Mouse (Mus musculus) olfactory bulb, adult 2 months (tissue): Measurements from ENCODE around the gene Sgpp1.

Experiments used
- CTCF ChIP-seq: fragments of 200-500 bp; IDR thresholded peaks from 2 replicates; pipeline ENCODE4 v1.5.1; 2012; ENCODE audit warnings: low read depth, mild to moderate bottlenecking, low read length, moderate library complexity; ENCODE audit not compliant: insufficient read depth
- POLR2A ChIP-seq: fragments of 200-500 bp; IDR thresholded peaks from 2 replicates; pipeline ENCODE4 v1.6.1; 2012; ENCODE audit warnings: mild to moderate bottlenecking, low read depth, low read length, moderate library complexity; ENCODE audit not compliant: insufficient read depth

DNA sequence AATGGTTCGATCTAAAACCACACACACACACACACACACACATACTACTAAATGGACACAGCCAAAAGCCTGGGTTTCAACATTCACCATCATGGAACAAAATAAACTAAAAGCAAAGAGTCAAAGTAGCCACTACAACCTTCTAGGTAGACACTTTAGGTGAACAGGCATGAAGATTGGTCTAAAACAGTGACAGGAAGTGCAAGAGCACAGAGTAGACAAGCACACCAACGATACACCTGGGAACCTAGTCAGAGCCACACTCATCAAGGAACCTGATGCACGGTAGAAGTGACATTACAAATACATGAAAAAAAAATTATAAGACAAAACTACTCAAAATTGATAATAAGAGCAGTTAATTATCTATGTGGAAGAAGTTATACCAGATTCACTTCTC, 4.0 kb downstream of the Sgpp1 start:
- TF ChIP-seq POLR2A = no peak
- TF ChIP-seq CTCF = no peak
